Mouse (Mus musculus): Measurements from ENCODE around the gene Sdk1. TPM values are rescaled to one million over a fixed set of nuclear protein-coding genes. Genes with fewer than 3 reads are reported as not detected.

Sdk1 gene
- polyA plus RNA-seq, 1 experiment: not detected

GRCm38 (mm10) chr5:142041226-142041802 is 800.0 kb downstream of the Sdk1 start:
- 82% methylated on average over 8 of the region's 8 CpGs for WGBS

GRCm38 (mm10) chr5:142061781-142062180 is 820.5 kb downstream of the Sdk1 start:
- H3K4me1 ChIP-seq (ENCODE audit: control insufficient read depth, insufficient read depth, low read length): peaks cover 5% of the 10 kb centered on the region
- WGBS: 62% methylated on average over 4 of the region's 4 CpGs
- TF ChIP-seq POLR2A (IDR thresholded peaks at IDR 0.05; ENCODE audit: insufficient read depth, low read depth, low read length) (no peak), CTCF (IDR thresholded peaks at IDR 0.05; ENCODE audit: insufficient read depth, low read depth, low read length) (no peak)
- H3K4me3 ChIP-seq (ENCODE audit: insufficient read depth, low read depth, low read length): no peak overlapping the region
- H3K27ac ChIP-seq (ENCODE audit: insufficient read depth, low read depth, low read length): no peak overlapping the region

More at GRCm38 (mm10) chr5:142041226-142041802, 800.0 kb downstream of the Sdk1 start:
- Histone ChIP-seq H3K4me3 (ENCODE audit: insufficient read depth, low read depth, low read length) (no peak overlapping the region), H3K4me1 (ENCODE audit: control insufficient read depth, insufficient read depth, low read length) (0 out of 2 replicates have a peak, but pooled peaks cover 2% of the 10 kb centered on the region), H3K27ac (ENCODE audit: insufficient read depth, low read depth, low read length) (no peak overlapping the region)
- TF ChIP-seq POLR2A (IDR thresholded peaks at IDR 0.05; ENCODE audit: insufficient read depth, low read depth, low read length): no peak
- TF ChIP-seq CTCF (IDR thresholded peaks at IDR 0.05; ENCODE audit: insufficient read depth, low read depth, low read length): no peak

- Histone ChIP-seq H3K4me3 (ENCODE audit: insufficient read depth, low read depth, low read length) (no peak overlapping the region), H3K4me1 (ENCODE audit: control insufficient read depth, insufficient read depth, low read length) (peaks cover 3% of the 10 kb centered on the region), H3K27ac (ENCODE audit: insufficient read depth, low read depth, low read length) (no peak overlapping the region)
- TF ChIP-seq POLR2A (IDR thresholded peaks at IDR 0.05; ENCODE audit: insufficient read depth, low read depth, low read length) (no peak), CTCF (IDR thresholded peaks at IDR 0.05; ENCODE audit: insufficient read depth, low read depth, low read length) (no peak)
- WGBS: 96% methylated on average over 3 of the region's 3 CpGs
These were observed 830.0 kb downstream of the Sdk1 start for GRCm38 (mm10) chr5:142071322-142071721.

- TF ChIP-seq CTCF (IDR thresholded peaks at IDR 0.05; ENCODE audit: insufficient read depth, low read depth, low read length) (no peak), POLR2A (IDR thresholded peaks at IDR 0.05; ENCODE audit: insufficient read depth, low read depth, low read length) (no peak)
- WGBS: 93% methylated on average over 3 of the region's 3 CpGs
- Histone ChIP-seq H3K4me1 (ENCODE audit: control insufficient read depth, insufficient read depth, low read length) (peaks cover 3% of the 10 kb centered on the region), H3K4me3 (ENCODE audit: insufficient read depth, low read depth, low read length) (no peak overlapping the region), H3K27ac (ENCODE audit: insufficient read depth, low read depth, low read length) (no peak overlapping the region)
These were observed 832.6 kb downstream of the Sdk1 start for GRCm38 (mm10) chr5:142073901-142074300.

GRCm38 (mm10) chr5:142074561-142075500 is 833.5 kb downstream of the Sdk1 start:
- H3K4me3 ChIP-seq (ENCODE audit: insufficient read depth, low read depth, low read length): no peak overlapping the region
- H3K4me1 ChIP-seq (ENCODE audit: control insufficient read depth, insufficient read depth, low read length): peaks cover 3% of the 10 kb centered on the region
- TF ChIP-seq POLR2A (IDR thresholded peaks at IDR 0.05; ENCODE audit: insufficient read depth, low read depth, low read length) (no peak), CTCF (IDR thresholded peaks at IDR 0.05; ENCODE audit: insufficient read depth, low read depth, low read length) (no peak)
- no peak overlapping the region for H3K27ac ChIP-seq (ENCODE audit: insufficient read depth, low read depth, low read length)
- 61% methylated on average over 13 of the region's 13 CpGs for WGBS

GRCm38 (mm10) chr5:142080661-142081060 is 839.4 kb downstream of the Sdk1 start:
- TF ChIP-seq CTCF (IDR thresholded peaks at IDR 0.05; ENCODE audit: insufficient read depth, low read depth, low read length) (no peak), POLR2A (IDR thresholded peaks at IDR 0.05; ENCODE audit: insufficient read depth, low read depth, low read length) (no peak)
- H3K27ac ChIP-seq (ENCODE audit: insufficient read depth, low read depth, low read length): no peak overlapping the region
- WGBS: 100% methylated on average over 3 of the region's 3 CpGs
- H3K4me3 ChIP-seq (ENCODE audit: insufficient read depth, low read depth, low read length): no peak overlapping the region
- no peaks in the 10 kb centered on the region for H3K4me1 ChIP-seq (ENCODE audit: control insufficient read depth, insufficient read depth, low read length)

GRCm38 (mm10) chr5:142081076-142081475 is 839.8 kb downstream of the Sdk1 start:
- no peak overlapping the region for H3K27ac ChIP-seq (ENCODE audit: insufficient read depth, low read depth, low read length)
- no peak overlapping the region for H3K4me3 ChIP-seq (ENCODE audit: insufficient read depth, low read depth, low read length)
- no peaks in the 10 kb centered on the region for H3K4me1 ChIP-seq (ENCODE audit: control insufficient read depth, insufficient read depth, low read length)
- 94% methylated on average over 3 of the region's 3 CpGs for WGBS
- TF ChIP-seq POLR2A (IDR thresholded peaks at IDR 0.05; ENCODE audit: insufficient read depth, low read depth, low read length) (no peak), CTCF (IDR thresholded peaks at IDR 0.05; ENCODE audit: insufficient read depth, low read depth, low read length) (no peak)

GRCm38 (mm10) chr5:142096377-142096841 is 855.1 kb downstream of the Sdk1 start:
- Histone ChIP-seq H3K4me1 (ENCODE audit: control insufficient read depth, insufficient read depth, low read length) (no peaks in the 10 kb centered on the region), H3K4me3 (ENCODE audit: insufficient read depth, low read depth, low read length) (no peak overlapping the region), H3K27ac (ENCODE audit: insufficient read depth, low read depth, low read length) (no peak overlapping the region)
- TF ChIP-seq CTCF (IDR thresholded peaks at IDR 0.05; ENCODE audit: insufficient read depth, low read depth, low read length): no peak
- TF ChIP-seq POLR2A (IDR thresholded peaks at IDR 0.05; ENCODE audit: insufficient read depth, low read depth, low read length): no peak
- 71% methylated on average over 11 of the region's 11 CpGs for WGBS

- TF ChIP-seq POLR2A (IDR thresholded peaks at IDR 0.05; ENCODE audit: insufficient read depth, low read depth, low read length) (no peak), CTCF (IDR thresholded peaks at IDR 0.05; ENCODE audit: insufficient read depth, low read depth, low read length) (no peak)
- Histone ChIP-seq H3K4me1 (ENCODE audit: control insufficient read depth, insufficient read depth, low read length) (no peaks in the 10 kb centered on the region), H3K4me3 (ENCODE audit: insufficient read depth, low read depth, low read length) (no peak overlapping the region), H3K27ac (ENCODE audit: insufficient read depth, low read depth, low read length) (no peak overlapping the region)
- WGBS: 70% methylated on average over 7 of the region's 7 CpGs
These were observed 858.9 kb downstream of the Sdk1 start for GRCm38 (mm10) chr5:142100176-142100575.

All from olfactory bulb, adult 2 months (tissue).